Mouse (Mus musculus) cerebellum, postnatal 25 days (tissue): ENCODE results near the gene Cd19.
A peak's percentile ranks its signal among the peaks of the same experiment; 100 is the strongest.

Experiments
- DNase-seq, 2 experiments: peaks; one replicate each; pipeline ENCODE4 v3.0.0; 2021; ENCODE audit warnings: mixed read lengths in 2 of 2

The Cd19 gene

DNA sequence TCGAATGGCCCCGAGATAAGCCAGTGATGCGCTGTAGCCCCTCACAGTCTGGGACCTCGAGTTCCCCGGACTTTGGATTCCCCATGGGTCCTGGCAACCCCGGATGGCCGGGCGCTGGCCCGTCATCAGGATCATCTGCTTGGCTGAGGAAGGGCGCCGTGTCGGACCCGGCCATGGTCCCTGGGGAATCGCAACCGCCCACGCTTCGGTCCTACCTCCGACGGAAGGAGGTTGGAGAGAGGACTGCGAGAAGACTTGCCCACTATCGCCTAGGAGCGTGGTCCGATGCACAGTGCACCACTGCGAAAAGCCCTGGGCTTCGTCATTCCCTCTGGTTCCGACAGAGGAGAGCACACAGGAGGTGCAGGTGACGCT is 37.8 kb downstream of the Cd19 start:
- DNase-seq, result peak in 1 of 2 experiments; percentile 54

DNA sequence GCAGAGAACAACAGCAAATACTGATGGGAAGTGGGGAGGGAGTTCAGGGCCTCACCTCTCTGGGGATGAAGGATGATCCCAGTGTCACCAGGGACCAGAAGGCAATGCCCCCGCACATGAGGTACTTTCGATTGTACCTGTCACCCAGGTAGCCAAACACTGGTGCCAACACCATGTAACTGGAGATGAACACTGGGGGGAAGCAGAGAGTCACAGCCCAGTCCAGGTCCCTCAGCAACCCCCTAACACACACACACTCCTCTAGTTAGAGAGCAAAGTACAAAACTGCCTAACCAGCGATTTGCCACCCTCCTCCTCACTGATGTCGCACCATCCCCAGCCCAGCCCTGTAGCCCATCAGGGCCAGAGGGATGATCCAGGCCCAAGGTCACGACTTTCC is 39.7 kb downstream of the Cd19 start:
- no peak for DNase-seq

DNA sequence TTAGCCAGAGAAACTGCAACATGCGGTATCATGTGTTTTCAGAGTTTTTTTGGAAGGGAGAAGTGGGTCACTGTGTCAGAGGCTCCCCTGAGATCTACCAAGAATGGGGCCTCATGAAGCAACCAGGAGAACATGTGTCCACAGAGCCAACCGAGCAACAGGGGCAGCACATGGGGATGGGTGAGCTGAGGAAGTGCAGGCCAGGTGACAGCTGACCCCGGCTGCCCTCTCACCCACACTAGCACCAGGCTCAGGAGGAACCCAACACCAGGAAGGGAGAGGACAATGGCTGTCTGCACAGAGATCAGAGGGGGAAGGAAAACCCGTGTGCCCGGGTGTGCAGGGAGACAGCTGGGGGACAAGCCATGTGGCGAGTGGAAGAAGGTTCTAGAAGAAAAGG is 40.2 kb downstream of the Cd19 start:
- no peak for DNase-seq

- no peak for DNase-seq
These were observed 41.7 kb downstream of the Cd19 start for GRCm38 (mm10) chr7:126373007-126373406.

- no peak for DNase-seq
These were observed 45.3 kb downstream of the Cd19 start, which contains the start of gene Lat for GRCm38 (mm10) chr7:126369393-126369792. TSS of gene Lat (minus strand) at chr7:126369570.

DNA sequence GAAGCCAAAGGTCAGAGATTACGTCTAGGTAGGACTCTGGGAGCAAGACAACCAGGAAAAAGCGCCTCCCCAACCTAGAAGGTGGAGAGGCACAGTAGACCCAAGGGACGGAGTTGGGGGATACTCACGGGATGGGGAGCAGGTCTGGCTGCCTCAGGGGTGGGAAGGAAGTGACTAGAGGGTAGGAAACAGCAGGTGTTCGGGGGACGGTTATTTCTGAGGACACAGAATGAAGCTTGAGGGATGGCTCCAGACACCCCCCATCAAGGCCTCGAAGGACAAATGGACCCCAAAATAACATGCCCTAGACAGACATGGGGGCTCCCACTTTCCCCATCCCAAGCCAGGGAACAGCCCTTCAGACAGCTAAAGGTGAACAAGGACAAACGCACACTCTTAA is 46.3 kb downstream of the Cd19 start:
- no peak for DNase-seq

GRCm38 (mm10) chr7:126367636-126368035 is 47.1 kb downstream of the Cd19 start:
- DNase-seq, result no peak

DNA sequence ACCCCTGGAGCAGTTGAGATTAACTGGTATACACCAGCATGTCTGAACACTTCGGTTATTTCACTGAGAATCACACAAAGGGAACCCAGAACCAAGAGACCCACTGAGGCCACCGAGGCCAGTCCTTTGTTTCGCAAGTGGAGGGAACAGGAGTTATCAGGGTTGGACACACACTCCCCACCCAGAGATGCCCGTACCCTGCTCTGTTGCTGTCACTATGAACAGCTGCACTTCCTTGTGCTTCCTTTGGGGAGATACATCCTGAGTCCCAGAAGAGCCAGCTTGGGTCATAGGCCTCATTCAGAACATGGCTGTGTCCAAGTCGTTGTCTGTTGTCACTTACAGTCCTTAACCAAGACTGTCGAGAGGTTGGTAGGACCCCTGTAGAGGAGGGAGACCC is 51.7 kb downstream of the Cd19 start:
- DNase-seq, result no peak

- DNase-seq, result no peak
These were observed 55.6 kb downstream of the Cd19 start for GRCm38 (mm10) chr7:126359049-126359448.
